Mouse (Mus musculus) embryonic facial prominence, embryonic 14.5 days (tissue): ENCODE results near the gene Fat2. TPM values are rescaled to one million over a fixed set of nuclear protein-coding genes. Genes with fewer than 3 reads are reported as not detected.

Experiments used
- ATAC-seq: fragments of 200-750 bp; cut with Nextera tagmentation; 2 replicates; pipeline ENCODE4 v1.8.0; 2017; ENCODE audit warnings: low read depth, moderate number of reproducible peaks, moderate TSS enrichment
- DNase-seq: peaks from one replicate; pipeline ENCODE4 v3.0.0-alpha.2; 2015; ENCODE audit warnings: low spot score
- H3K27ac ChIP-seq: fragments of 300-500 bp; sonication (generic); replicated peaks from 2 replicates; pipeline ENCODE4 v1.5.1; 2014; ENCODE audit warnings: low read depth, mild to moderate bottlenecking, low read length, moderate library complexity
- H3K27me3 ChIP-seq: fragments of 300-500 bp; sonication (generic); replicated peaks from 2 replicates; pipeline ENCODE4 v1.6.1; 2014; ENCODE audit warnings: low read length; ENCODE audit not compliant: control insufficient read depth, insufficient read depth
- H3K36me3 ChIP-seq: fragments of 300-500 bp; sonication (generic); 2 replicates; pipeline ENCODE4 v1.6.1; 2014; ENCODE audit warnings: low read length, mixed read lengths; ENCODE audit not compliant: control insufficient read depth, insufficient read depth
- H3K4me1 ChIP-seq: fragments of 300-500 bp; sonication (generic); 2 replicates; pipeline ENCODE4 v1.6.1; 2014; ENCODE audit warnings: antibody characterized with exemption, low read length; ENCODE audit not compliant: control insufficient read depth, insufficient read depth
- H3K4me2 ChIP-seq: fragments of 300-500 bp; sonication (generic); 2 replicates; pipeline ENCODE4 v1.6.1; 2014; ENCODE audit warnings: low read depth, mild to moderate bottlenecking, low read length, moderate library complexity, mixed read lengths
- H3K4me3 ChIP-seq: fragments of 300-500 bp; sonication (generic); 2 replicates; pipeline ENCODE4 v1.5.1; 2014; ENCODE audit warnings: low read depth, mild to moderate bottlenecking, low read length
- H3K9ac ChIP-seq: fragments of 300-500 bp; sonication (generic); 2 replicates; pipeline ENCODE4 v1.6.1; 2014; ENCODE audit warnings: low read depth, mild to moderate bottlenecking, low read length, moderate library complexity, mixed read lengths
- H3K9me3 ChIP-seq: fragments of 300-500 bp; sonication (generic); 2 replicates; pipeline ENCODE4 v1.6.1; 2016; ENCODE audit warnings: low read length; ENCODE audit not compliant: control insufficient read depth
- WGBS: fragments of 180-500 bp; shearing (Covaris S2); extraction: QIAGEN DNeasy Blood & Tissue Kit; methylation state at CpG from one replicate; pipeline ENCODE4 v1.1.7; 2014; 5-methylcytosine and 5-hydroxymethylcytosine counted together
- polyA plus RNA-seq: library from polyadenylated mRNA; unstranded; fragments of >200 nt; fragmentation: Nextera tagmentation; extraction: Ambion mirVana; gene quantifications from 2 replicates; pipeline ENCODE4 v1.2.1, GENCODE M21; 2014

Fat2 gene
- polyA plus RNA-seq, 1 experiment from 2014 or later, result 1.5 TPM

DNA sequence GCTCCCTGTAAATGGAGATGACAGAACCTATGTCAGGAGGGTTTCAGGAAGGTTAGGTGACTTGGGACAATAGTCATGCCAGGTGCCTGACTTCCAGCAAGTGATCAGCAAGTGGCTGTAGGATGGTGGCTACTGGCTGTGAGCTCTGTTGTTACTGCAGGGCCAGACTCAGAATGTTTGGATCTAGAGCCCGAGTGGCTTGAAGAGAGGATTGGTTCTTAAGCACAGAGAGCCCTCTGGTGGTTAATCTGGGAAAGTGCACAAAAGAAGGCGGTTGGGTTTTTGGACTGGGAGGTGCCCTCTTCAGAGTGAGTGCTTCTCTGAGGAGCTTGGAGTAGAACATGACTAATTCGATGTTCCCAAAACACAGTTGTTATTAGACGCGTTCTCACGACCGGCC, 95.8 kb downstream of the Fat2 start:
- 64% methylated on average over 7 of the region's 7 CpGs for WGBS
- H3K27me3 ChIP-seq, result no peaks in the 10 kb centered on the region
- no peak overlapping the region for H3K4me3 ChIP-seq
- DNase-seq (peak; percentile 75), ATAC-seq (no peak)
- H3K9me3 ChIP-seq, result no peaks in the 10 kb centered on the region
- H3K9ac ChIP-seq, result no peak overlapping the region
- H3K27ac ChIP-seq, result no peak overlapping the region
- no peaks in the 10 kb centered on the region for H3K4me1 ChIP-seq
- H3K4me2 ChIP-seq, result no peak overlapping the region
- no peaks in the 10 kb centered on the region for H3K36me3 ChIP-seq

DNA sequence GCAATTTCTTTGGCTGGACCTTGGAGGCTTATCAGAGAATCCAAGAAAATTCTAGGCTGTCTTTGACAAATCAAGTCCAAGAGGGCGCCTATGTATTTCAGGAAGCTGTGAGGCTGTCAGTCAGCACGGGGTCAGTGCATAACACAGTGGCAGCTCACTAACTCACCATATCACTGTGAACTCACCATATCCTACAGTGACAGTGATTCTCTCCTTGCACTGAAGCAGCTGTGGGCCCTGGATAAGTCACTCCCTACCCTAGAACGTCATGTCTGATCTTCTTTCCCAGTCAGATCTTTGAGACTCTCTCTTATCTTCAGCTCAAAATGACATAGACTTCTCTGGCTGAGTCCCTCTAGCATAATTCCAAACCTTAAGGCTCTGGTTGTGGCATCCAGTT, 96.9 kb downstream of the Fat2 start:
- Histone ChIP-seq H3K36me3 (no peaks in the 10 kb centered on the region), H3K4me3 (no peak overlapping the region), H3K27ac (no peak overlapping the region), H3K27me3 (no peaks in the 10 kb centered on the region), H3K9me3 (no peaks in the 10 kb centered on the region), H3K4me1 (no peaks in the 10 kb centered on the region), H3K9ac (no peak overlapping the region), H3K4me2 (no peak overlapping the region)
- DNase-seq (no peak), ATAC-seq (no peak)
- WGBS, result 67% methylated on average over 3 of the region's 3 CpGs

DNA sequence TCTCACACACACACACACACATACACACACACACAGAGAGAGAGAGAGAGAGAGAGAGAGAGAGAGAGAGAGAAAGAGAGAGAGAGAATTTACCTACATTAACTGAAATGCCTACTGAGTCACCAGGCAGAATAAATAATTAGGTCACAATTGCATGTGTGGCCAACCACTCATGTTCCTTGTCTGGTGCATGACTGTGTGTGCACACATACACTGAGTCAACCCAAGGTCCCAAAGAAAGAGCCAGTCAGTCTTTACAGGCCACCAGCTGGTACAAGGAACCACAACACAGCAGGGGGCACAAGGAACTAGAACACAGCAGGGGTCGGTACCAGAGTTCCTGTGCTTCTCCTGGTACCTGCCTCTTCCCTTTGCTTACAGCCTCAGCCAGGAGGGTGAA, 99.5 kb downstream of the Fat2 start:
- H3K27me3 ChIP-seq, result no peaks in the 10 kb centered on the region
- no peak overlapping the region for H3K4me3 ChIP-seq
- 73% methylated on average over 1 of the region's 1 CpGs for WGBS

DNA sequence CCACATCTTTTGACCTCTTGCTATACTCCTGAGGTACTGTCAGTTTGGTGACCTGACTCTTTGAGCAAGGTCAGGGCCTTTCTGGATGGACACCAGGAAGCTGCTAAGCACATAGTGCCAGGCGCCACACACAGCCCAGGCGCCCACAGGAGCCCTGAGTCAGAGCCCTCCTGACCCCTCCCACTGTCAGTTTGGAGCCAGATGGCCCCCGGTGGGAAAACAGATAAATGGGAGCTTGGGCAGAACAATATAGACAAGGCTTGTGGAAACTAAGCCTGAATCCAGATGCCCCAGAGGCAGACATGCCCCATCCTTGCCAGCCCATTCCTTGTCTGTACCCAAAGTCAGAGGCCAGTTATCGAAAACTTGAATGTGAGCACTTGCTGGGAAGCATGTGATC, 101.6 kb downstream of the Fat2 start:
- Histone ChIP-seq H3K4me3 (no peak overlapping the region), H3K9ac (no peak overlapping the region), H3K4me2 (no peak overlapping the region), H3K27me3 (no peaks in the 10 kb centered on the region), H3K4me1 (no peaks in the 10 kb centered on the region), H3K9me3 (no peaks in the 10 kb centered on the region), H3K36me3 (peaks cover 16% of the 10 kb centered on the region; the same call in 1 of the 2 replicates), H3K27ac (no peak overlapping the region)
- DNase-seq, result no peak
- 77% methylated on average over 4 of the region's 4 CpGs for WGBS
- ATAC-seq, result no peak

More for the DNA sequence above, 99.5 kb downstream of the Fat2 start:
- ATAC-seq (no peak), DNase-seq (no peak)
- peaks cover 10% of the 10 kb centered on the region; the same call in 1 of the 2 replicates for H3K36me3 ChIP-seq
- H3K4me2 ChIP-seq, result no peak overlapping the region
- H3K9ac ChIP-seq, result no peak overlapping the region
- H3K27ac ChIP-seq, result no peak overlapping the region
- H3K9me3 ChIP-seq, result no peaks in the 10 kb centered on the region
- no peaks in the 10 kb centered on the region for H3K4me1 ChIP-seq

DNA sequence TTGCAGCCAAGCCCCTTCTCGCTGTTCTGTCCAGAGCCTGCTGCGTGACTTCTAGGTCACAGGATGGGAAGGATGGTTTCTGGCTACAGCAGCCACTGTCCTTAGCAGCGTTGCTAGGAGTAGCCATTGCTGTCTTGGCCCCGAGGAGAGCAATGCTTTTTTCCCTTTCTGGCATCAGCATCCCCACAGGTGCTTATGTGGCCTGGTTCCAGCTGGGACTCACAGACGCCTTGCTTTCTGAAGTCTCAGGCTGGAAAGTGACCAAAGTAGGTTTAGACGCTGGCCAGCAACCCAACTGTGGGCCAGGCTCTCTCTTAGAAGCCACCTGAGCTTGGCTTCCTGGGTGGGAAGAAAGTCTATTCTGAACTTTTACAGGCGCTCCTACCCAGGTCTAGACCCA, 102.1 kb downstream of the Fat2 start:
- H3K27me3 ChIP-seq, result no peaks in the 10 kb centered on the region
- no peak for ATAC-seq

DNA sequence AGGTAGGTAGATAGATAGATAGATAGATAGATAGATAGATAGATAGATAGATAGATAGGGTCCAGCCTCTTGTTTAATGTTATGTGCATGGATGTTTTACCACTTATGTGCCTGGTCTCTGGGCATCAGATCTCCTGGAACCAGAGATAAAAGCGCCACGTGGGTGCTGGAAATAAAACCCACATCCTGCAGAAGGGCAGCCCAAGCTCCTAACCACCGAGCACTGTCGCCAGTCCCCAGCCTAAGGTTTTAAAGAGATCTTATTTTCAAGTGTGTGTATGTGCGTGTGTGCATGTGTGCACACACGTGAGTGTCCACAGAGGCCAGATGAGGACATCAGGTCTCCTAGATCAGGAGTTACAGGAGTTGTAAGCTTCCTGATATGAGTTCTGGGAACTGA, 105.3 kb downstream of the Fat2 start:
- 91% methylated on average over 6 of the region's 6 CpGs for WGBS
- peaks cover 23% of the 10 kb centered on the region; the same call in 1 of the 2 replicates for H3K36me3 ChIP-seq
- ATAC-seq (no peak), DNase-seq (no peak)
- no peaks in the 10 kb centered on the region for H3K27me3 ChIP-seq
- H3K4me3 ChIP-seq, result no peak overlapping the region
- H3K9ac ChIP-seq, result no peak overlapping the region
- H3K27ac ChIP-seq, result no peak overlapping the region
- H3K4me1 ChIP-seq, result no peaks in the 10 kb centered on the region
- no peak overlapping the region for H3K4me2 ChIP-seq
- no peaks in the 10 kb centered on the region for H3K9me3 ChIP-seq

More for the DNA sequence above, 102.1 kb downstream of the Fat2 start:
- DNase-seq, result no peak
- Histone ChIP-seq H3K4me1 (no peaks in the 10 kb centered on the region), H3K9ac (no peak overlapping the region), H3K4me2 (no peak overlapping the region), H3K4me3 (no peak overlapping the region), H3K9me3 (no peaks in the 10 kb centered on the region), H3K27ac (no peak overlapping the region), H3K36me3 (peaks cover 16% of the 10 kb centered on the region; the same call in 1 of the 2 replicates)
- WGBS, result 82% methylated on average over 7 of the region's 7 CpGs

DNA sequence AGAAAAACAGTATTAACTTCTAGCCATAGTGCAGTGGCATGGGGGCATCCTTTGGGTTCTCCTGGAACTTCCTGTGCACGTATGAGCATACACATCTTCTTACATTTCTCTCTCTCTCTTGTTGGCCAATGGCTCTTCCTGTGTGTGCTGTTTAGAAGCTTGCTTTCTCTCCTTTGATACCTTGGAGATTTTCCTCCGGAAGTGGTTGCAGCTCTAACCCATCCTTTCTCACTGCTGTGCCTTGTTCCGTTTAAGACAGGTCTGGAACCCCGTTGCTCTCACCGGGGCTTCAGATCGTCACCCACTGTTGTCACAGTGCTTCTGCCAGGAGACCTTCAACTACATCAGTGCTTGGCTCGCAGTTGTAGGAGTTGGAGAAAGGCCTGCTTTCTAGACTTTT, 115.1 kb downstream of the Fat2 start:
- no peak overlapping the region for H3K4me3 ChIP-seq
- H3K4me2 ChIP-seq, result no peak overlapping the region
- H3K36me3 ChIP-seq, result peaks cover 34% of the 10 kb centered on the region; the same call in 1 of the 2 replicates
- 87% methylated on average over 7 of the region's 7 CpGs for WGBS
- ATAC-seq (no peak), DNase-seq (no peak)
- H3K9me3 ChIP-seq, result no peaks in the 10 kb centered on the region
- no peaks in the 10 kb centered on the region for H3K27me3 ChIP-seq
- H3K27ac ChIP-seq, result no peak overlapping the region
- H3K4me1 ChIP-seq, result no peaks in the 10 kb centered on the region
- no peak overlapping the region for H3K9ac ChIP-seq

DNA sequence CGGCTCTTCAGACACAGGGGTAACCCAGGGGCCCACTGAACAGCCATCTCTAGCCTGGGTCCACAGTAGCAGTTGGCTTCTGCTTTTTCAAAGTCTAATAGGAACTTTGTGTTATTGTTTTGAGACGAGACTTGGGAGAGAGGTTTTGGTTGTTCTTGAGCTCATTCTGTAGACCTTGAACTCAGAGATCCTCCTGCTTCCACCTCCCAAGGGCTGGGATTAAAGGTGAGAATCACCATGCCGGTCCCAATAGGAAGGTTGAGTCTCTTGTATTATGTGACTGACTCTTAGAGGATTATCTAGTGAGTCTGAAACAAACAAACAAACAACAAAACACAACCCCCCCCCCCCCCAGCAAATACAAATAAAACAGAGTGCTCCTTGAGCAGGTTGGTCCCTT, 117.9 kb downstream of the Fat2 start:
- no peaks in the 10 kb centered on the region for H3K9me3 ChIP-seq
- H3K27me3 ChIP-seq, result no peaks in the 10 kb centered on the region
- ATAC-seq (no peak), DNase-seq (no peak)
- 83% methylated on average over 3 of the region's 3 CpGs for WGBS
- no peak overlapping the region for H3K27ac ChIP-seq
- H3K4me1 ChIP-seq, result no peaks in the 10 kb centered on the region
- peaks cover 27% of the 10 kb centered on the region; the same call in 1 of the 2 replicates for H3K36me3 ChIP-seq
- H3K4me2 ChIP-seq, result no peak overlapping the region
- no peak overlapping the region for H3K9ac ChIP-seq
- no peak overlapping the region for H3K4me3 ChIP-seq

DNA sequence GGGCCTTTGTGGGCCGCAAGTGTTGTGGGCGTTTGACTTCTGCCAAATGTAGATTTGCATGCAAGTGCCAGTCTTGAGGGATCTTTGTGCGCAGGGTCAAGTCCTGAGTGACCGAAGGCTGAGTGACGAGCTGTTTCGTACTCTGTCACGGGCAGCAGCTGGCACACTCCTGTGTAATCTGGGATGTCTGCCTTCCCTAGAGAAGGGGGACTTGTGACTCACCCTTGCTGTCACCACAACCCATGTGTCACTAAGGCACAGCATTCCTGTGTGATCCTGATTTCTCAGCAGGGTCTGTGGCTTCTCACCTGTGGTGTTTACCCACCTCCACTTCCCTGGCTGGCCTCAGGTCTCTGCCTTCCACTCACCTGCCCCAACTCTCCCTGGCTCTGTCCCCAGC, 118.5 kb downstream of the Fat2 start:
- Histone ChIP-seq H3K4me1 (no peaks in the 10 kb centered on the region), H3K27ac (no peak overlapping the region), H3K4me2 (no peak overlapping the region), H3K27me3 (no peaks in the 10 kb centered on the region), H3K9me3 (no peaks in the 10 kb centered on the region), H3K4me3 (no peak overlapping the region), H3K9ac (no peak overlapping the region), H3K36me3 (peaks cover 24% of the 10 kb centered on the region; the same call in 1 of the 2 replicates)
- WGBS, result 97% methylated on average over 7 of the region's 7 CpGs
- no peak for DNase-seq
- ATAC-seq, result no peak
